Mouse (Mus musculus) lung, adult 2 months (tissue): ENCODE measurements at regions not wholly inside any gene's neighbourhood (a gene's known extent, or its start where the extent isn't known, plus 50 kb on each side); places are given as distances from the start of the nearest gene placed in this dataset.
"Not testable (repeated sequence)": the region's sequence is repeated elsewhere in the genome, so short reads cannot be mapped to it uniquely, and the experiment has no call there.

Source experiments
- DNase-seq: peaks from one replicate; pipeline ENCODE4 v3.0.0; 2022
- H3K4me1 ChIP-seq: fragments of 200-500 bp; 2 replicates; pipeline ENCODE4 v1.6.1; 2011; ENCODE audit warnings: low read length; ENCODE audit not compliant: control insufficient read depth, insufficient read depth
- H3K4me3 ChIP-seq: fragments of 200-500 bp; replicated peaks from 2 replicates; pipeline ENCODE3; 2011; ENCODE audit warnings: low read depth, mild to moderate bottlenecking, control low read depth, low read length; ENCODE audit errors: extremely low read depth
- CTCF ChIP-seq: fragments of 200-500 bp; IDR thresholded peaks from 2 replicates; pipeline ENCODE4 v1.5.1; 2011; ENCODE audit warnings: mild to moderate bottlenecking, low read length, control low read depth; ENCODE audit not compliant: insufficient read depth
- POLR2A ChIP-seq: fragments of 200-500 bp; IDR thresholded peaks from 2 replicates; pipeline ENCODE4 v1.6.1; 2011; ENCODE audit warnings: low read depth, mild to moderate bottlenecking, control low read depth, low read length, borderline replicate concordance; ENCODE audit errors: extremely low read depth
- WGBS: fragments of 180-500 bp; shearing (Covaris S2); methylation state at CpG from one replicate; pipeline ENCODE4 v1.1.7; 2018; 5-methylcytosine and 5-hydroxymethylcytosine counted together

DNA sequence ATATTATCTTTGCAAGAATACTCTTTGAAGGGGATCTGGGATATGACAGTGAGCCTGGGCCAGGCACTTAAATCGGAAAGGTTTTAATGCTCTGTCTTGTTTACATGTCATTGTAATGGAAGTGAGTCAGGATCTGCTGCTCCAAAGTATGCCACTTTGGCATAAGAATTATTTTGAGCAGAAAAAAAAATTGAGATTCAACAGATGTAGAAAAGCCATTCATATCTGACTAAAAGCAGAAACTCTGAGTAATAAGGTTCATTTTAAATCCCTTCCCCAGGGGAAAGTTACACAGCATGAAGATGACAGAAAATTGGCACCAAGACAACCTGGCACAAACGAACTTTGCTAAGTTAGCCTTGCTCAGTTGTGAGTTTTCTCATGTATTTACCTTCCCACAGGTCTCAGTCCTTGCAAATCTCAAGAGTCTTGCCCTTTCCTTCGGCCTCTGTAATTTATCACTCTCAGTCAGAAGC is 107.5 kb upstream of the Smlr1 start:
- TF ChIP-seq POLR2A (no peak), CTCF (no peak)
- WGBS, result 40% methylated on average over 3 of the region's 3 CpGs
- no peak for DNase-seq
- Histone ChIP-seq H3K4me1 (no peaks in the 10 kb centered on the region), H3K4me3 (no peak overlapping the region)

DNA sequence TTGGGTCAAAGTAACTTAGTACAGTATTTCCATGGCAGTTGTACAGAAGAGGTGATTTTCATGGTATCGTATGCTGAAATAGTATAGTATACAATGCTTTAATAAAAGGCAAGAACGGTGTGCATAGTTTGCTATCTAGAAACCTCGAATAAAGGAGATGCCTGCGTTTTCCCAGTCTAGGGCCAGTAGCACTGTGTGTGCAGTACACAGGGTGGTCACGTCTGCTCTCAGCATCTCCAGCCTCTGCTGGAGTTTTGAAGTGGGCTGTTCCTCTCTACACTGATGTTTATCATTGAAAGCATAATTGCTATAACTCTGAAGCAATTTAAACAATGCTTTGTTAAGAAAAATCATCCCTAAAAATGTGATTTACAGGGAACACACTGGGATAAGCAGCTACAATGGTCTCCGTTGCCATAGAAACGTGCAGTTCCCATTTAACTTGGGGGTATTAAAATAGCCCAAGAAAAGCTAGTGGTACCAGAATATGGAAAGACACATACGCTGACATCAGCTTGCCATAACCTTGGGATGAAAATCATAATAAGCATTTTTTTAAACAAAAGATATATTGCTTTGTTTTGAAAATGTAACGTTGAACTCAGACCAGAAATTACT is 106.1 kb upstream of the Smlr1 start:
- no peaks in the 10 kb centered on the region for H3K4me1 ChIP-seq
- DNase-seq, result no peak
- WGBS, result 87% methylated on average over 9 of the region's 9 CpGs
- H3K4me3 ChIP-seq, result no peak overlapping the region
- TF ChIP-seq POLR2A, result no peak
- TF ChIP-seq CTCF, result no peak

DNA sequence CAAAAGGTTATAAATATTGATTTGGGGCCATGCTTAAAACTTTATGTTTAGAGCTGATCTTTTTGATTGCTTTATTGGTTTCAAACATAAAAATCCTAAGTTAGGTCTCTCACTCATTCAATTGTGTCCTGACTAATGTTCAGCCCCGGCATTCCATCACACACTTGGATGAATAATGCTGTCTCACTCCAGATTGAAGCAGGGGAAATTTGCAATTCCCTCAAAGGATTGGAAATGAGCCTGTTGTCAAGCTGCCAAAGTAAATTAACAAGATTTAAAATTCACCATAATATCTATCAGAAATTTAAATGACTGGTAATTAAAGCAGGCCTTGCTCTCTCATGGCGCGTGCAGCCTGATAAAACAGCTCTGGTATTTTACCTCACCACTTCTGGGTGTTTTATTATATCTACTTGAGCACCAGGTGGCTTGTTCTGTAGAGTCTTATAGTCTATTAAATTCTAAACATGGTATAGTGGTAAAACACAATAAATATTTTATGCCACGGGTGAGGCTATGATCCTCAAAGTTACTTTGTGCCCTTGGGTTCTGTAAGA is 97.1 kb upstream of the Smlr1 start:
- Histone ChIP-seq H3K4me1 (no peaks in the 10 kb centered on the region), H3K4me3 (no peak overlapping the region)
- TF ChIP-seq CTCF (no peak), POLR2A (no peak)
- WGBS, result 75% methylated on average over 4 of the region's 4 CpGs
- DNase-seq, result no peak

DNA sequence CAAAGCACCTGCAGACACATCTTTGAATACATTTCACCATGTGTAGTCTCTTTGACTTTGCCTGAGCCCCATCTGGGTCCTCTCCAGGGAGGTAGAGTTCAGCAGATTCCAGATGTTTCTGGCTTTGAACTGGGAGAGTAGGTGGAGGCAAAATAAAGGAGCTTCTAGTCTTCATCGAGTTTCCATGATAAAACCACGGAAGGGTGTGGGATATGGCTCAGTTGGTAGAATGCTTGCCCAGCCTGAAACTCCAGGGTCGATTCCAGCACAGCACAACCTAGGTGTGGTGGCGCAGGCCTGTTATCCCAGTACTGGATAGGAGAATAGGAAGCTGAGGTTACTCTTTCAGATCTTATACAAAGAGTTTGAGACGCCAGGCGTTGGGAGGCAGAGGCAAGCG is 96.2 kb upstream of the Smlr1 start:
- TF ChIP-seq CTCF (no peak), POLR2A (no peak)
- no peak overlapping the region for H3K4me3 ChIP-seq
- no peaks in the 10 kb centered on the region for H3K4me1 ChIP-seq
- DNase-seq, result no peak
- 89% methylated on average over 7 of the region's 7 CpGs for WGBS

DNA sequence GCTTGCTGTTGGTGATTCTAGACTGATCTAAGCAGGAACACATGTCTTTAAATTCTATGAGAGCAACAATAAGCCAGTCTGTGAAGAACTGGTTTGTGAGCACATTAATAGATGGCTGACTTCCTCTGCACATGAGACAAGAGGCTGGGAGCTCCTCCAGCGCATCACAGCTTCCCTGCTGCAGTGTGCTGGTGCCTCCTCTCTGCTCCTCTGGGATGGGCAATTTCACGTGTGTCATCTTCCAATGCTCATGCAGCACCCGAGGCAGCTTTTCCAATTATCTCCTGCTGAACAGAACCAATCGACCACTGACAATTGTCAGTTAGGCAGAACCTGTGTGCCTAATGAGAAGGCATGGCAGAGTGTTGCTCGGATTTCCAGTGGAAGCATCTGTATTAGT is 86.5 kb upstream of the Smlr1 start:
- WGBS, result 83% methylated on average over 5 of the region's 5 CpGs
- DNase-seq, result no peak
- TF ChIP-seq CTCF (no peak), POLR2A (no peak)
- H3K4me3 ChIP-seq, result no peak overlapping the region
- H3K4me1 ChIP-seq, result no peaks in the 10 kb centered on the region

DNA sequence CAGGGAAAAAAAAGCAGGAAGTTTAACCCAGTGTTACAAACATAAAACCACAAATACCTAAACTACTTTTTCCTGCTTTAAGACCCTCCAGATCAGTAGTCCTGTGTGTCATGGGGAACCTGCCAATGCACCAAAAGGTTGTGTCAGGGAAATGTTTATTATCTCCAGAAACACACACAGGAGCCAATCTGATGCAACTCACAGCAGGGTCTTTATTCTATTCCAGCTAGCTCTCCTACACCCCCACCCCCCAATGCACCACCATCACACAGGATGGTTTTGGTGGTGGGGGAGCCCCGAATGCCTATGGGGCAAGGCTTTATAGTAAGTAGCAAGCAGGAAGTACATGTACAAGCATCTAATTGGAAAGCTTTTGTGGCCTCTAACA is 85.7 kb upstream of the Smlr1 start:
- H3K4me3 ChIP-seq, DNase-seq, H3K4me1 ChIP-seq: not testable (repeated sequence)
- 22% methylated on average over 1 of the region's 1 CpGs for WGBS

DNA sequence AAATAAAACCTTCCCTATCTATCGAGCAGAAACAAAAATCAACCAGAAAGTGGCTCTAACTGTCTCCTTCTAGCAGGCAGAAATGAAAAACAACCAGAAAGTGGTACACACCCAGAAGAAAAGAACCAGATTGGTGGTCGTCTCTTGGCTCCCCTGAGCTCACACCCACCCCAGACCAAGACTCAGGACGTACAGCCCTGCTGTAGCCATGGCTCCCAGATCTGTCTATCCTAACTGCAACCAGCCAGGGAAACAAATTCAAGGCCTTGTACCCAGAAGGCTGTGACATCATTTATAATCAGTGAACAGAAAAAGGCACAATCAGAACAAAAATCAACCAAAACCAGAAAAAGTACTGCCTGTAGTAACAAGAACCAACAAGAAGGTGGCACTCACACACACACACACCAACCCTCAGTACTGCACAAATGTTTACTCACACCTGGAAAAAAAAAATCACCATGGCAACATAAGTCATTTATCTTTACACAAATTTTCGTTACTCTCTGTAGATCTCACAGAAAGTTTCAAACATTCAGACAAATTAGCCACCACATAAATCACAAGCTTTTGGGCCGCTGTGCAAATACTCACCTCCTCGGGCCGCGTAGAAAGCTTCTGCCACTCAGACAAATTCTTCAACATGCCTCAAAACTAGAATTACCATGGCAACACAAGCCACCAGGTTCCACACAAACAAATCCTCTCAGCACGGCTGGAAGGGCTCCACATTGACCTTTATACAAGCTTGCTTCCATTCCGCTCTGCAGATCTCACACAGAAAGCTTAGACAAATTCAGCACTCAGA is 85.1 kb upstream of the Smlr1 start:
- Histone ChIP-seq H3K4me3 (no peak overlapping the region), H3K4me1 (no peaks in the 10 kb centered on the region)
- 33% methylated on average over 10 of the region's 10 CpGs for WGBS
- no peak for TF ChIP-seq POLR2A
- no peak for TF ChIP-seq CTCF
- DNase-seq, result no peak

DNA sequence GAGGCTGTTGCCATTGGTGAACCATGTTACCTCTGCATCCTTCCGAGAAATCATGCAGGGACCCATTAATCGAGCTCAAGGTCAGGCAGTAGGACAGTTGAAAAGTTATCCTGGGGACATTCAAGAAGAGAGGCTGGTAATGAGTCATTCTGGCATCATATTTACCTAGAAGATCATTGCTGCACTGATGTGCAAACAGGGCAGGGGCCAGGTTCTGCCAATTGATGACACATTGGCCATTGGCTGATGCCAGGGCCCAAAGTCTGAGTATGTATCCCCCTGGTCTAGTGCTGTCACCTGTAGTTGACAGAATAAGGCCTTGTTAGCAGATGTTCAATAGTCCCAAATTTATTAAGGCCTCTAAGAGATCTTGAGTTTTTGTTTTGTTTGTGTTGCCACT is 83.6 kb upstream of the Smlr1 start:
- Histone ChIP-seq H3K4me3 (no peak overlapping the region), H3K4me1 (no peaks in the 10 kb centered on the region)
- no peak for DNase-seq
- TF ChIP-seq POLR2A, result no peak
- no peak for TF ChIP-seq CTCF
- 92% methylated on average over 2 of the region's 2 CpGs for WGBS

DNA sequence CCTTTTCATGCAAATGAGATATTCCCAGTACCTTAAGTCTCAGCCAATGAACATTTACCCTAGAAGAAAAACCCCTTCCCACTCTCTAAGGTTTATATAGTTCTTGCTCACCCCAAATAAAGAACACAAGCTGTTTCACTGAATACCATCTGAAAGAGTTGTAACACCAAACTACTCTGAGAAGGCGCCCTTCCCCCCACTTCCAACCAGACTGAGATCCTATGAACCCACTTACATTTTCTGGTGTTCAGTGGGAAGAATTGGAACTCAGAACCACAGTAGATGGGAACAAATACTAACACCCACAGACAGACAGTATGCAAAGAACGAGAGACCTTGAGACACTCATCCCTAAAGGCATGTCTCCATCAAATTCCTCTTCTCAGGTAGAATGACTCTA is 65.4 kb upstream of the Smlr1 start:
- H3K4me3 ChIP-seq, result no peak overlapping the region
- WGBS, result 93% methylated on average over 2 of the region's 2 CpGs
- DNase-seq, result no peak
- no peaks in the 10 kb centered on the region for H3K4me1 ChIP-seq
- TF ChIP-seq POLR2A, result no peak
- no peak for TF ChIP-seq CTCF

DNA sequence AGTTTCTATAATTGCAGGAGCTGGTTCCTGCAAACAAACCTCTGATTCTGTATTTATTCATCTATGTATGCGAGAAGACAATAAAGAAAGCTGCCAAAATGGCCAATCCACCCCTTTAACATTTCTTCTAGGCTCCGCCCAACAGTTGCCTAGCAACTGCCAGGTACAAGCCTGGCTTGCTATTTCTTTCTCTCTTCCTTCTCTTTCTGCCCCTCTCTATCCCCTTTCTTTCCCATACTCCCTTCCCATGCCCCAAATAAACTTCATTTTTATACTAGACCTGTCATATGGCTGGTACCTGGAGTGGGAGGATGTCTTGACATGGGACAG is 53.2 kb upstream of the Smlr1 start:
- no peaks in the 10 kb centered on the region for H3K4me1 ChIP-seq
- DNase-seq, result no peak
- TF ChIP-seq POLR2A, result no peak
- TF ChIP-seq CTCF, result no peak
- no peak overlapping the region for H3K4me3 ChIP-seq
- 89% methylated on average over 2 of the region's 2 CpGs for WGBS
